19 mouse cellular contexts compared by ENCODE assay signal in genomic region chr17:24842631-24843030, GRCm38 (mm10). TPM values are rescaled to one million over a fixed set of nuclear protein-coding genes. Genes with fewer than 3 reads are reported as not detected.
A peak's percentile ranks its signal among the peaks of the same experiment; 100 is the strongest.
DNase-seq lines count a peak whose midpoint lies in the region; ATAC-seq and TF ChIP-seq lines count a peak whose summit lies in the region.
"Had no signal": no experiment of that assay in that cellular context is flagged by ENCODE, and none has a peak within 500 bp of the region (broad histone marks: within the 10 kb centered on the region; RNA-seq: fewer than 3 reads in every experiment).

No protein-coding gene starts in this region.

- H3K79me2 ChIP-seq in CH12.LX (replicated peaks; ENCODE audit: control insufficient read depth, extremely low read depth, insufficient read depth, poor library complexity, severe bottlenecking), result no peaks in the 10 kb centered on the region

- no peak for DNase-seq in lung, adult 2 months
- no peak for DNase-seq in lung, postnatal 4 days
- DNase-seq in CH12.LX (ENCODE audit: extremely low read depth), result no peak
- peak; percentile 16 for DNase-seq in induced T-regulatory cell, adult 2 months (ENCODE audit: low read depth)
- no peak for DNase-seq in adrenal gland, postnatal 14 days
- DNase-seq in cerebellum, postnatal 4 days (ENCODE audit: low spot score in 2 of 2), result no peak
- DNase-seq: adrenal gland, adult 8-10 months; forebrain, postnatal 0 days; heart, postnatal 10 days; midbrain, embryonic 14.5 days had no signal

- TF ChIP-seq RAD21 in CH12.LX (IDR thresholded peaks at IDR 0.05; ENCODE audit: low read depth, low read length), result peak; percentile 68

- whole genome bisulfite sequencing in intestine, postnatal 0 days, result 54% methylated on average over 2 of the region's 2 CpGs
- WGBS in intestine, embryonic 16.5 days, result 66% methylated on average over 2 of the region's 2 CpGs
- 54% methylated on average over 2 of the region's 2 CpGs for WGBS in lung, adult 2 months

- no peaks in the 10 kb centered on the region for H3K27me3 ChIP-seq in intestine, postnatal 0 days (replicated peaks; ENCODE audit: control insufficient read depth, insufficient read depth, low read length)
- no peaks in the 10 kb centered on the region for H3K27me3 ChIP-seq in intestine, embryonic 16.5 days (replicated peaks; ENCODE audit: control insufficient read depth, insufficient read depth, low read length)
- peaks cover 13% of the 10 kb centered on the region for H3K27me3 ChIP-seq in CH12.LX (replicated peaks)

- in situ Hi-C loops in CH12.LX (cut with MboI; ENCODE audit: low pct_ligation_motif_present, low pct_unique_long_range_greater_than_20kb, low sequenced_read_pairs), result no loop called here

- no peak for TF ChIP-seq POLR2A in lung, adult 2 months (IDR thresholded peaks at IDR 0.05; ENCODE audit: borderline replicate concordance, extremely low read depth, low read depth, low read length)
- TF ChIP-seq POLR2A in CH12.LX (IDR thresholded peaks at IDR 0.05; ENCODE audit: low read depth, low read length), result no peak

- no peaks in the 10 kb centered on the region for H3K36me3 ChIP-seq in intestine, postnatal 0 days (ENCODE audit: control insufficient read depth, insufficient read depth)
- no peaks in the 10 kb centered on the region for H3K36me3 ChIP-seq in intestine, embryonic 16.5 days (ENCODE audit: control insufficient read depth, insufficient read depth, low read length)
- peaks cover 0 to 4% of the 10 kb centered on the region in 2 experiments for H3K36me3 ChIP-seq in CH12.LX (replicated peaks in 1 of 2; ENCODE audit: control insufficient read depth in 1 of 2, insufficient read depth in 1 of 2, low read length in 1 of 2)
- H3K36me3 ChIP-seq: embryonic facial prominence, embryonic 15.5 days; limb, embryonic 10.5 days had no signal

- peak; percentile 71 for TF ChIP-seq CTCF in intestine, postnatal 0 days (IDR thresholded peaks at IDR 0.05; ENCODE audit: low read depth)
- peak; percentile 20; the same call in 1 of the 2 replicates for TF ChIP-seq CTCF in lung, adult 2 months (IDR thresholded peaks at IDR 0.05; ENCODE audit: insufficient read depth, low read length)
- TF ChIP-seq CTCF in CH12.LX (conservative IDR thresholded peaks at IDR 0.05 in 1 of 2, IDR thresholded peaks at IDR 0.05 in 1 of 2; ENCODE audit: low read depth in 2 of 2, low read length in 2 of 2), result peak in 1 of 2 experiments; percentile 71; a peak in 2 of 4 replicates

- no peaks in the 10 kb centered on the region for H3K9me3 ChIP-seq in intestine, postnatal 0 days (ENCODE audit: control insufficient read depth)
- no peaks in the 10 kb centered on the region for H3K9me3 ChIP-seq in intestine, embryonic 16.5 days (ENCODE audit: control insufficient read depth, low read length)
- no peaks in the 10 kb centered on the region for H3K9me3 ChIP-seq in CH12.LX (replicated peaks; ENCODE audit: low read length)
- H3K9me3 ChIP-seq: embryonic facial prominence, embryonic 15.5 days; limb, embryonic 10.5 days had no signal

- no peak for TF ChIP-seq EP300 in CH12.LX (IDR thresholded peaks at IDR 0.05; ENCODE audit: low read length)

- ATAC-seq in intestine, postnatal 0 days, result no peak
- no peak for ATAC-seq in intestine, embryonic 16.5 days
- ATAC-seq: forebrain, postnatal 0 days had no signal

- H3K4me2 ChIP-seq in intestine, postnatal 0 days (replicated peaks; ENCODE audit: low read depth), result no peak overlapping the region
- no peak overlapping the region for H3K4me2 ChIP-seq in intestine, embryonic 16.5 days (ENCODE audit: low read depth, low read length)
- H3K4me2 ChIP-seq in CH12.LX (ENCODE audit: insufficient read depth, low read depth, poor library complexity, severe bottlenecking), result no peak overlapping the region
- H3K4me2 ChIP-seq: embryonic facial prominence, embryonic 15.5 days had no signal

- no peak overlapping the region for H3K27ac ChIP-seq in intestine, postnatal 0 days (ENCODE audit: low read depth, low read length)
- H3K27ac ChIP-seq in intestine, embryonic 16.5 days (ENCODE audit: low read length), result no peak overlapping the region
- H3K27ac ChIP-seq in CH12.LX (ENCODE audit: insufficient read depth, low read depth), result no peak overlapping the region
- H3K27ac ChIP-seq: embryonic facial prominence, embryonic 15.5 days; limb, embryonic 10.5 days had no signal

- H3K9ac ChIP-seq in intestine, postnatal 0 days (ENCODE audit: low read depth, low read length), result no peak overlapping the region
- H3K9ac ChIP-seq in intestine, embryonic 16.5 days (ENCODE audit: low read depth, low read length), result no peak overlapping the region
- H3K9ac ChIP-seq in CH12.LX (ENCODE audit: insufficient read depth, low read depth), result no peak overlapping the region
- H3K9ac ChIP-seq: embryonic facial prominence, embryonic 15.5 days; forebrain, postnatal 0 days had no signal

- H3K4me3 ChIP-seq in intestine, postnatal 0 days (ENCODE audit: low read depth, low read length), result no peak overlapping the region
- no peak overlapping the region for H3K4me3 ChIP-seq in intestine, embryonic 16.5 days (ENCODE audit: low read length)
- H3K4me3 ChIP-seq in lung, adult 2 months (replicated peaks; ENCODE audit: extremely low read depth, low read depth, low read length), result no peak overlapping the region
- H3K4me3 ChIP-seq in CH12.LX (replicated peaks in 1 of 3; ENCODE audit: low read depth in 2 of 3, low read length in 2 of 3, poor library complexity in 1 of 3), result no peak overlapping the region
- H3K4me3 ChIP-seq: embryonic facial prominence, embryonic 15.5 days; limb, embryonic 10.5 days had no signal

- no peaks in the 10 kb centered on the region; the same call in 1 of the 2 replicates for H3K4me1 ChIP-seq in intestine, postnatal 0 days (replicated peaks; ENCODE audit: control insufficient read depth, insufficient read depth, low read length)
- H3K4me1 ChIP-seq in intestine, embryonic 16.5 days (ENCODE audit: control insufficient read depth, insufficient read depth, low read length), result no peaks in the 10 kb centered on the region
- H3K4me1 ChIP-seq in lung, adult 2 months (ENCODE audit: control insufficient read depth, insufficient read depth, low read length), result no peaks in the 10 kb centered on the region
- H3K4me1 ChIP-seq in CH12.LX (ENCODE audit: control insufficient read depth in 1 of 2, insufficient read depth in 2 of 2), result peaks cover 0 to 6% of the 10 kb centered on the region in 2 experiments; a peak in 1 of 4 replicates
- H3K4me1 ChIP-seq: embryonic facial prominence, embryonic 15.5 days had no signal

- dilution Hi-C loops in CH12.LX (cut with MboI; ENCODE audit: extremely low pct_ligation_motif_present, extremely low pct_unique_long_range_greater_than_20kb, low sequenced_read_pairs), result no loop called here

TF ChIP-seq in CH12.LX, 34 proteins besides CTCF, POLR2A, EP300 and RAD21:
- peak; percentile 71; the same call in 1 of the 2 replicates for TF ChIP-seq MYC (IDR thresholded peaks at IDR 0.05; ENCODE audit: low read depth, low read length)
- no peak for TF ChIP-seq GABPA (IDR thresholded peaks at IDR 0.05; ENCODE audit: insufficient replicate concordance, low read depth, low read length)
- peak; percentile 38 for TF ChIP-seq SMC3 (IDR thresholded peaks at IDR 0.05; ENCODE audit: low read depth, low read length)

RNA-seq across cellular contexts. Expression of gene Hagh, which starts 2.7 kb away (rescaled TPM):
- 104 and 105 TPM in 2 replicates for polyA plus RNA-seq in intestine, postnatal 0 days (2015; fragmentation: Nextera tagmentation; extraction: Ambion mirVana)
- 86.5 and 95.5 TPM in 2 replicates for polyA plus RNA-seq in intestine, embryonic 16.5 days (2015; fragmentation: Nextera tagmentation; extraction: Ambion mirVana)
- polyA plus RNA-seq in lung, adult 2 months (2012; rRNA removed), result 56.1 and 83.4 TPM in 2 replicates
- 28.1 and 31.0 TPM in 2 replicates for total RNA-seq in CH12.LX (2012; rRNA removed)
- total RNA-seq in CH12.LX (2014; rRNA removed), result 27.3 and 28.1 TPM in 2 replicates
- polyA plus RNA-seq in CH12.LX (2012; ENCODE audit: insufficient read length, low read depth), result 18.1 and 18.9 TPM in 2 replicates
- 122 and 150 TPM in 2 replicates for total RNA-seq in adrenal gland, postnatal 14 days (2021)

RNA-seq across cellular contexts. Expression of gene Fahd1, which starts 7.5 kb away (rescaled TPM):
- 165 and 195 TPM in 2 replicates for polyA plus RNA-seq in intestine, postnatal 0 days (2015; fragmentation: Nextera tagmentation; extraction: Ambion mirVana)
- 115 and 132 TPM in 2 replicates for polyA plus RNA-seq in intestine, embryonic 16.5 days (2015; fragmentation: Nextera tagmentation; extraction: Ambion mirVana)
- 6.4 and 7.8 TPM in 2 replicates for polyA plus RNA-seq in lung, adult 2 months (2012; rRNA removed)
- total RNA-seq in CH12.LX (2012; rRNA removed) (8.0 and 8.2 TPM in 2 replicates), CH12.LX (2014; rRNA removed) (6.3 and 7.3 TPM in 2 replicates)
- polyA plus RNA-seq in CH12.LX (2012; ENCODE audit: insufficient read length, low read depth), result 5.2 and 5.8 TPM in 2 replicates
- 40.6 and 43.0 TPM in 2 replicates for total RNA-seq in adrenal gland, postnatal 14 days (2021)

RNA-seq across cellular contexts. Expression of gene Igfals, which starts 23.2 kb away (rescaled TPM):
- 17.2 and 18.3 TPM in 2 replicates for polyA plus RNA-seq in intestine, postnatal 0 days (2015; fragmentation: Nextera tagmentation; extraction: Ambion mirVana)
- 6.2 and 7.4 TPM in 2 replicates for polyA plus RNA-seq in intestine, embryonic 16.5 days (2015; fragmentation: Nextera tagmentation; extraction: Ambion mirVana)
- polyA plus RNA-seq in lung, adult 2 months (2012; rRNA removed), result 3.0 and 3.9 TPM in 2 replicates
- 5.5 and 9.8 TPM in 2 replicates for total RNA-seq in CH12.LX (2012; rRNA removed)
- 5.0 and 5.4 TPM in 2 replicates for total RNA-seq in CH12.LX (2014; rRNA removed)
- 5.1 and 6.3 TPM in 2 replicates for polyA plus RNA-seq in CH12.LX (2012; ENCODE audit: insufficient read length, low read depth)
- total RNA-seq in adrenal gland, postnatal 14 days (2021), result 1.2 and 12.2 TPM in 2 replicates
- total RNA-seq: common myeloid progenitor, adult 5-6 weeks; layer of hippocampus, postnatal 14 days had no signal
- polyA plus RNA-seq: midbrain, embryonic 14.5 days had no signal

RNA-seq across cellular contexts. Expression of gene Meiob, which starts 38.5 kb away (rescaled TPM):
- polyA plus RNA-seq in intestine, postnatal 0 days (2015; fragmentation: Nextera tagmentation; extraction: Ambion mirVana), result 0.08 and 0.10 TPM in 2 replicates
- polyA plus RNA-seq in intestine, embryonic 16.5 days (2015; fragmentation: Nextera tagmentation; extraction: Ambion mirVana), result not detected in 2 replicates
- polyA plus RNA-seq in lung, adult 2 months (2012; rRNA removed), result not detected in 2 replicates
- total RNA-seq in CH12.LX (2012; rRNA removed) (0.08 and 0.30 TPM in 2 replicates), CH12.LX (2014; rRNA removed) (0.22 and 0.40 TPM in 2 replicates)
- polyA plus RNA-seq in CH12.LX (2012; ENCODE audit: insufficient read length, low read depth), result 0.15 and 0.23 TPM in 2 replicates
- 0.67 and 0.71 TPM in 2 replicates for total RNA-seq in adrenal gland, postnatal 14 days (2021)
- total RNA-seq: forebrain, postnatal 0 days; gastrocnemius, postnatal 4 days; heart, postnatal 10 days; layer of hippocampus, postnatal 14 days had no signal
- polyA plus RNA-seq: limb, embryonic 10.5 days; lung, embryonic 16.5 days; midbrain, embryonic 14.5 days; neural tube, embryonic 11.5 days had no signal

RNA-seq across cellular contexts. Expression of gene Nubp2, which starts 43.5 kb away (rescaled TPM):
- polyA plus RNA-seq in intestine, postnatal 0 days (2015; fragmentation: Nextera tagmentation; extraction: Ambion mirVana), result 48.0 and 53.5 TPM in 2 replicates
- polyA plus RNA-seq in intestine, embryonic 16.5 days (2015; fragmentation: Nextera tagmentation; extraction: Ambion mirVana), result 58.9 and 61.3 TPM in 2 replicates
- 23.6 and 36.7 TPM in 2 replicates for polyA plus RNA-seq in lung, adult 2 months (2012; rRNA removed)
- 70.9 and 86.9 TPM in 2 replicates for total RNA-seq in CH12.LX (2012; rRNA removed)
- total RNA-seq in CH12.LX (2014; rRNA removed), result 74.3 and 89.1 TPM in 2 replicates
- polyA plus RNA-seq in CH12.LX (2012; ENCODE audit: insufficient read length, low read depth), result 109 and 124 TPM in 2 replicates
- 39.5 and 48.8 TPM in 2 replicates for total RNA-seq in adrenal gland, postnatal 14 days (2021)

Comparison
In these comparisons a context has a peak if more than half of its experiments do, and no peak if none do; other contexts are left out.
1. RNA of gene Fahd1, which starts 7.5 kb away (polyA plus RNA-seq): 165 to 195 TPM in intestine, postnatal 0 days and 115 to 132 TPM in intestine, embryonic 16.5 days; 6.4 to 7.8 TPM in lung, adult 2 months and 5.2 to 5.8 TPM in CH12.LX; every median in the first group is over 10 times any median in the second.